Mouse (Mus musculus): ENCODE results near the gene Cecr2. TPM values are rescaled to one million over a fixed set of nuclear protein-coding genes. Genes with fewer than 3 reads are reported as not detected.

The Cecr2 gene
- total RNA-seq, 2 experiments from 2014 or later = 9.6 to 13.5 TPM

DNA sequence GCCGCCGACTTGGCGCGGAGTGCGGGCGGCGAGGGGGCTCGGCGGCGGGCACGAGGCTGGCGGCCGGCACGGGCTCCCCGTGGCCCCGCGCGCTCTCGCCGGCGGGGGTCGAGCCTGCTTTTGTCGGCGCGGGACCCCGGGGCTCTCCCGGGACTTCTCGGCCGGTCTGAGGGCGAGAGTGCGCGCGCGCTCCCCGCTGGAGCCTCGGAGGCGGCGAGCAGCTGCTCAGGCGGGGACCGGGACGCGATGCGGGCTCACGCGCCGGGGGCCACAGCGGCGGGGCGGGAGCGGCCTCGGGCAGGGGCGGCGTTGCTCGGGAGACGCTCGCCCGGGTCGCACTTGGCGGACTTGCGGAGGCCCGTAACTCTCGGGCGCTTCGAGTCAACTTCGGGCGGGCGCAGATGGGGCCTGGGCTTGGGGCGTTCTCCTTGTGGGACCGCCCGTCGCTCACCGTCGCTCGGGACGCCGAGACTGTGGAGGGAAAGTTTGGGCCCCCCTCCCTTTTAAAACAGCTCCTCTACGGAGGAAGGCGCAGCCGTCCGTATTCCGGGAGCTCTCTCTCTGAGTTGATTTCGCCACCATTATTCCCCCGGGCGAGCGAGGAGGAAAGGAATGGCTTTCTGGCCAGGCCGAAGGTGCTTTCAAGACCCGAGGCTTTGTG lies 722 bp downstream of the Cecr2 start:
- peak; percentile 35 to 39 for DNase-seq (ENCODE audit: extremely low spot score in 1 of 2, low spot score in 1 of 2)

- no peak for DNase-seq (ENCODE audit: extremely low spot score in 1 of 2, low spot score in 1 of 2)
Measured at GRCm38 (mm10) chr6:120667422-120667781, 1.2 kb downstream of the Cecr2 start.

DNA sequence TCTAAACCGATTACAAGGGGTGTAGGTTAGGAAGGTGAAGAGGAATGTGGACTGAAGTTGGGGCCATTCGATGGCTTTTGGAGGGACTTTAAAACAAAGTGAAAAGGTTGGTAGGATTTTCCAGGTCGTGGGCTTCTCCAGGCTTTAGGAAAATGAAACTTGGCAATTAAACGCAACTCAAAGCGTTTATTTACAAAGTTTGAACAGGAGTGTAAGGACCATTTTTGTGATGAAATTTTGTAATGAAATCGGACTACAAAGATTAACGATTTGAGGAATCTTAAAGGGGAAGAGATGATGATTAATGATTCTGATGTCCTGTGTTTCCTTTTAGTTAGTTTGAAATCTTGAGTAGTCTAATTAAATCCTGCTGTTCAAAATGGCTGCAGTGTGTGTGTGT lies 1.7 kb downstream of the Cecr2 start:
- DNase-seq (ENCODE audit: extremely low spot score in 1 of 2, low spot score in 1 of 2) = no peak

DNA sequence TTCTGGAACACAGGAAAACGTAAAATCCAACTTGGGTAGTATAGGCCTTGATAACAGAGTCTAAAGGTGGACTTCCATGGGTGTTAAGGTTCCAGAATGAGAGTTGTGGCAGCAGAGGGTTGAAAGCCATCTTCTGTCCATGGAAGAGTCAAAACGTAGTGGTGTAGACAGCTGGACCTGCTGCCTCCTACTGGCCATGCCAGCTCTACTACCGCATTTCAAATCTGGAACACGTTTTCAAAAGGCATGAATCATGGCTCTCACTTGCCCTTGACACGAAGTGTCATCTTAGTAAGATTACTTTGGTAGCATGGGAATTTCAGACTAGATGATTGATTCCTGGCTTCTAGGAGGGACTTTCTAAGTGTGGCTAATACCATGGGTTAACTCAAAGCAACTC lies 8.0 kb downstream of the Cecr2 start:
- DNase-seq (ENCODE audit: extremely low spot score in 1 of 2, low spot score in 1 of 2) = no peak

DNA sequence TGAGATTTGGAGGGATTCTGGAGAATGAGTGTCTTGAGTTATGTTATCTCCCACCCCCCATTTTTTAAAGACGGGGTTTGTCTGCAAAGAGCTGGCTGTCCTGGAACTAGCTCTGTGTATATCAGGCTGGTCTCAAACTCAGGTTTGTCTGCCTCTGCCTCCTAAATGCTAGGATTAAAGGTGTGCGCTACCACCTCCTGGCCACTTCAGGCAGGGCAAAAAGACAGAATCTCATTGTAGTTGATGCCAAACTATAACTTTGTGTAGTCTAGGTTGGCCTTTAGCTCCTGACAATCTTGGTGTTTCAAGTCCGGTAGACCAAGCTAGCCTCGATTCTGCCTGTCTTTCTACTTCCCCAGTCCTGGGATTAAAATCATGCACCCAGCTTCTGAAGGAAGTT lies 8.7 kb downstream of the Cecr2 start:
- no peak for DNase-seq (ENCODE audit: extremely low spot score in 1 of 2, low spot score in 1 of 2)

DNA sequence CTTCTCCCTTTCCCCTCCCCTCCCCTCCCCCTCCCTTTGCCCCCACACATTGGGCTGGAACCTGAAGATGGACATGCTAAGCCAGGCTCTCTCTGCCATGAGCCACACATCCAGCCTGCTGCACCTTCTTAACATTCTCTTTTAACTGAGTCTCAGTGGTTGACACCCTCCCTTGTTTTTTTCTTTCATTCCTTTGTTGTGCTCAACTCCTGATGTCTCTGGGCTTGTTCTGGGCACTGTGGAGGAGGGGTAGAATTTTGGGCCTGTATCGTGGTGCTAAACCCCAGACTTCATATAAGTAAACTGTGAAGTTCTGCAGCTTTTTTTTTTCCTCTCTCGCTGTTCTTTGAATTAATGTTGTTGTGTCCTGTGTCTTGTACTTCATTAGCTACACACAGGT lies 9.8 kb downstream of the Cecr2 start:
- DNase-seq (ENCODE audit: extremely low spot score in 1 of 2, low spot score in 1 of 2) = no peak

- no peak for DNase-seq (ENCODE audit: extremely low spot score in 1 of 2, low spot score in 1 of 2)
Measured at GRCm38 (mm10) chr6:120683351-120683750, 17.2 kb downstream of the Cecr2 start.

DNA sequence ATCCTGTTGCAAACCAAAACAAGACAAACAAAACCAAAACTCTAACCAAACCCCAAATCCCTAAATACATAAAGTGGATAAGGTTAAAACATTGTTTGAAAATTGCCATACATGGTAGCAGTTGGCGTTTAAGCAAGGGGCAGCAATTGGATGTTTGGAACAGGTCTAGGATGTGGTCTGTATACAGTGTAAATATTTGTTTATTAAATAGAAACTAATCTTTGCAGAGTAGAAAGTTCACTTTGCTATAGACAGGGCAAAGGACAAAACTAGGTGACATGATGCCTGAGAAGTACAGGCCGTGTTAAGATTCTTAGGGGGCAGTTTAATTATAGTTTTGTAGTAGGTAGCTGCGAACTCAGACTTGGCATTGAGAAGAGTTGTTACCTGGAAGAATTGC lies 18.6 kb downstream of the Cecr2 start:
- no peak for DNase-seq (ENCODE audit: extremely low spot score in 1 of 2, low spot score in 1 of 2)

- DNase-seq (ENCODE audit: extremely low spot score in 1 of 2, low spot score in 1 of 2) = no peak
Measured at GRCm38 (mm10) chr6:120686872-120687650, 20.9 kb downstream of the Cecr2 start.

- DNase-seq (ENCODE audit: extremely low spot score in 1 of 2, low spot score in 1 of 2) = no peak
Measured at GRCm38 (mm10) chr6:120700221-120700620, 34.1 kb downstream of the Cecr2 start.

- DNase-seq (ENCODE audit: extremely low spot score in 1 of 2, low spot score in 1 of 2) = no peak
Measured at GRCm38 (mm10) chr6:120704376-120704775, 38.2 kb downstream of the Cecr2 start.

DNA sequence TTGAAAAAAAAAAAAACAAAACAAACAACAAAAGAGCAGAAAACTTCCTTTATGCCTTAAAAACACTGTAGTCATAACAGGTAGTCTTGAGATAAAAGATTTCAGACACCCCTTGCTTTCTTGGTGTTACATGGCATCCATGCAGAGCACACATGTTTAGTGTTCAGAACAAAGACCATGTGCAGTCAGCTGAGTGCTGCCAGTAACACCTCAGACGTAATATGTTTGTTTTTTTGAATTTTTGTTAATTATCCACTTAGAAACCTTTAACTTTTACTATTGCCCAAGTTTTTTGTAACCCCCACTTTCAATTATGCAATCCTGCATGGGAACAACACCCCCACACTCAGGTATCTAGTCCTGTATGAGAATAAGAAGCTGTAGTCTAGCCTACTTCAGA lies 42.6 kb downstream of the Cecr2 start:
- DNase-seq (ENCODE audit: extremely low spot score in 1 of 2, low spot score in 1 of 2) = no peak

GRCm38 (mm10) chr6:120714806-120715205 lies 48.6 kb downstream of the Cecr2 start:
- no peak for DNase-seq (ENCODE audit: extremely low spot score in 1 of 2, low spot score in 1 of 2)

- no peak for DNase-seq (ENCODE audit: extremely low spot score in 1 of 2, low spot score in 1 of 2)
Measured at GRCm38 (mm10) chr6:120715227-120715626, 49.1 kb downstream of the Cecr2 start.

- peak in 1 of 2 experiments; percentile 17 for DNase-seq (ENCODE audit: extremely low spot score in 1 of 2, low spot score in 1 of 2)
Measured at GRCm38 (mm10) chr6:120715851-120716250, 49.7 kb downstream of the Cecr2 start.

GRCm38 (mm10) chr6:120716531-120716984 lies 50.4 kb downstream of the Cecr2 start:
- no peak for DNase-seq (ENCODE audit: extremely low spot score in 1 of 2, low spot score in 1 of 2)

DNA sequence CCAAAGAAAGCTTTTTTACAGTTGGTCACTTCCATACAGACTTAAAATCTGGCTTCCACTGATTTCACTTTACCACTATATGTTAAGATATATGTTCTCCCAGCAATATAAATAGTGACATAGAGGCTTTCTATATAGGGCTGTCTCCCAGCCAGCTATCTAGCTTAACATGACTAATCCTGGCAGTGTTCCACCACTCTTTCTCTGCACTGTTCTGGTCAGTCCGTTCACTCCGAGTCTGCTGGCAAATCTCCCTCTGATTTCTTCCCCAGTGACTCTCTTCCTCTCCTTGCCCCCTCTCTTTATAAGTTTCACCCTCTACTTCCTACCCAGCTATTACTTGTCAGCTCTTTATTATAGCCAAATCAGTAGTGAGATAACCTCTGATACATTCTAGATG lies 59.8 kb downstream of the Cecr2 start:
- no peak for DNase-seq (ENCODE audit: extremely low spot score in 1 of 2, low spot score in 1 of 2)

GRCm38 (mm10) chr6:120736011-120736410 lies 69.8 kb downstream of the Cecr2 start:
- no peak for DNase-seq (ENCODE audit: extremely low spot score in 1 of 2, low spot score in 1 of 2)

GRCm38 (mm10) chr6:120736566-120736965 lies 70.4 kb downstream of the Cecr2 start:
- peak in 1 of 2 experiments; percentile 7 for DNase-seq (ENCODE audit: extremely low spot score in 1 of 2, low spot score in 1 of 2)

- DNase-seq (ENCODE audit: extremely low spot score in 1 of 2, low spot score in 1 of 2) = no peak
Measured at GRCm38 (mm10) chr6:120743130-120743529, 77.0 kb downstream of the Cecr2 start.

DNA sequence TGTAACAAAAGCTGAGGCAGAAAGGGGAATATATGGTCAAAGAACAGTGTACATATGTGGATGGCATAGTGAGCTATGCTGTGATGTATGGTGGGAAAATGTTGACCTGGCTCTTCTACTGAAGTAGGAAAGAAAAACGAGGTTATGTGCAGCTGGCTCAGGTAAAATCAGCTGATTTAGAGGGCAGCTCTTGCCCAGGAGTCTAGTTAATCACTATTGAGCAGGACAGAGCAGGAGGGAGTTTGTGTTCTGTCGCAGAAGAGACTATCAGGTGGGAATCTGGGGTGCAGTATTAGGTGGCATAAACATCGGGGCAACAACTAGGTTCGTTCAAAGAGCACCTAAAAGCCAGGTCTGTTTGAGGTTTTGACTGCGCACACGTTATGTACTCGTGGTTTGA lies 78.1 kb downstream of the Cecr2 start:
- DNase-seq (ENCODE audit: extremely low spot score in 1 of 2, low spot score in 1 of 2) = no peak

DNA sequence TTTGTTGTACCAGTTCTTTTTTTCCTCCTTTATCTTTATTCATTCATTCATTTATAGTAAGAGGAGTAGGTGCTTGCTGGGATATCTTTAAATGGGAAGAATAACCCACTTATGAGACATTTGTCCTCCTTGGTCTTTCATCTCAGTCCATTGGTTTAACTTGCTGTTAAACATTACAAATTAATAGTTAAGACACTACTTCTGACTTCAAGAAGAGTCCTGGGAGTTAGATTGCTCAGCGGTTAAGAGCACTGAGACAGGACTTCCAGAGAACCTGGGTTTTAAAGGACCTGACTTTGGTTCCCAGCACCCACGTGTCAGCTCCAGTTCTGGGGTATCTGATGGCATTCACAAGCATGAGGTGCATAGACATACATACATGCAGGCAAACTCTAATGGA lies 80.2 kb downstream of the Cecr2 start:
- no peak for DNase-seq (ENCODE audit: extremely low spot score in 1 of 2, low spot score in 1 of 2)

All from layer of hippocampus, postnatal 25 days (tissue).